ENCODE assay signal across 18 mouse cellular contexts in genomic region chr1:170632856-170633255, GRCm38 (mm10). TPM values are rescaled to one million over a fixed set of nuclear protein-coding genes. Genes with fewer than 3 reads are reported as not detected.
A peak's percentile ranks its signal among the peaks of the same experiment; 100 is the strongest.
DNase-seq lines count a peak whose midpoint lies in the region; ATAC-seq lines count a peak whose summit lies in the region.
"Had no signal": no experiment of that assay in that cellular context is flagged by ENCODE, and none has a peak within 500 bp of the region (broad histone marks: within the 10 kb centered on the region; RNA-seq: fewer than 3 reads in every experiment).

No protein-coding gene starts in this region.

- H3K27me3 ChIP-seq in forebrain, embryonic 15.5 days, result no peaks in the 10 kb centered on the region
- no peaks in the 10 kb centered on the region for H3K27me3 ChIP-seq in forebrain, embryonic 16.5 days (replicated peaks; ENCODE audit: control insufficient read depth, insufficient read depth, low read length)
- no peaks in the 10 kb centered on the region for H3K27me3 ChIP-seq in limb, embryonic 11.5 days (ENCODE audit: control insufficient read depth, insufficient read depth, low read length)
- H3K27me3 ChIP-seq in limb, embryonic 10.5 days (ENCODE audit: low read depth, poor library complexity, severe bottlenecking), result no peaks in the 10 kb centered on the region
- H3K27me3 ChIP-seq in midbrain, embryonic 12.5 days, result no peaks in the 10 kb centered on the region
- no peaks in the 10 kb centered on the region for H3K27me3 ChIP-seq in midbrain, embryonic 14.5 days (ENCODE audit: control insufficient read depth, insufficient read depth, low read length)
- H3K27me3 ChIP-seq: embryonic facial prominence, embryonic 13.5 days; kidney, embryonic 15.5 days; limb, embryonic 15.5 days; stomach, embryonic 15.5 days had no signal

- peak; percentile 32; the same call in 1 of the 2 replicates for ATAC-seq in forebrain, embryonic 15.5 days (replicated peaks)
- ATAC-seq in forebrain, embryonic 16.5 days, result no peak
- ATAC-seq in limb, embryonic 11.5 days (ENCODE audit: insufficient number of reproducible peaks, low FRiP score, low TSS enrichment, low read depth), result no peak; the same call in 1 of the 2 replicates
- ATAC-seq in midbrain, embryonic 12.5 days (ENCODE audit: low FRiP score, low read depth), result 0 out of 2 replicates have a peak, but pooled peaks have one; percentile 38
- no peak for ATAC-seq in midbrain, embryonic 14.5 days (ENCODE audit: low FRiP score, low TSS enrichment)

- DNase-seq in limb, embryonic 11.5 days (ENCODE audit: low spot score), result peak; percentile 4
- no peak for DNase-seq in limb, embryonic 10.5 days (ENCODE audit: low spot score)
- DNase-seq in midbrain, embryonic 14.5 days, result no peak
- no peak for DNase-seq in layer of hippocampus, adult 9-11 months

- no peak overlapping the region for H3K4me2 ChIP-seq in forebrain, embryonic 15.5 days (replicated peaks)
- no peak overlapping the region for H3K4me2 ChIP-seq in forebrain, embryonic 16.5 days (ENCODE audit: low read length)
- H3K4me2 ChIP-seq in limb, embryonic 11.5 days (ENCODE audit: low read depth, severe bottlenecking), result no peak overlapping the region
- H3K4me2 ChIP-seq in midbrain, embryonic 12.5 days (replicated peaks), result no peak overlapping the region
- no peak overlapping the region for H3K4me2 ChIP-seq in midbrain, embryonic 14.5 days (ENCODE audit: low read length)
- H3K4me2 ChIP-seq: embryonic facial prominence, embryonic 13.5 days; kidney, embryonic 15.5 days; limb, embryonic 15.5 days; stomach, embryonic 15.5 days had no signal

- 72% methylated on average over 4 of the region's 4 CpGs for whole genome bisulfite sequencing in forebrain, embryonic 15.5 days
- WGBS in forebrain, embryonic 16.5 days, result 75% methylated on average over 4 of the region's 4 CpGs
- 69% methylated on average over 4 of the region's 4 CpGs for WGBS in limb, embryonic 11.5 days
- WGBS in limb, embryonic 10.5 days, result 77% methylated on average over 4 of the region's 4 CpGs
- WGBS in midbrain, embryonic 12.5 days, result 64% methylated on average over 4 of the region's 4 CpGs
- WGBS in midbrain, embryonic 14.5 days, result 69% methylated on average over 4 of the region's 4 CpGs

- no peak overlapping the region for H3K27ac ChIP-seq in forebrain, embryonic 15.5 days (replicated peaks)
- H3K27ac ChIP-seq in forebrain, embryonic 16.5 days (ENCODE audit: low read length), result no peak overlapping the region
- H3K27ac ChIP-seq in limb, embryonic 11.5 days (replicated peaks; ENCODE audit: low read depth, low read length), result no peak overlapping the region
- H3K27ac ChIP-seq in limb, embryonic 10.5 days, result no peak overlapping the region
- no peak overlapping the region for H3K27ac ChIP-seq in midbrain, embryonic 12.5 days (replicated peaks)
- H3K27ac ChIP-seq in midbrain, embryonic 14.5 days (replicated peaks; ENCODE audit: low read depth, low read length), result no peak overlapping the region
- H3K27ac ChIP-seq: embryonic facial prominence, embryonic 13.5 days; gastrocnemius, adult 2 months; heart, adult 2 months; hindbrain, embryonic 10.5 days; hindbrain, postnatal 0 days; kidney, embryonic 15.5 days; layer of hippocampus, adult 2 months; limb, embryonic 15.5 days; macrophage; stomach, embryonic 15.5 days had no signal

- no peaks in the 10 kb centered on the region for H3K36me3 ChIP-seq in forebrain, embryonic 15.5 days
- no peaks in the 10 kb centered on the region for H3K36me3 ChIP-seq in forebrain, embryonic 16.5 days (ENCODE audit: control insufficient read depth, insufficient read depth)
- H3K36me3 ChIP-seq in limb, embryonic 11.5 days (ENCODE audit: control insufficient read depth, insufficient read depth, low read length), result no peaks in the 10 kb centered on the region
- no peaks in the 10 kb centered on the region for H3K36me3 ChIP-seq in limb, embryonic 10.5 days
- H3K36me3 ChIP-seq in midbrain, embryonic 12.5 days, result no peaks in the 10 kb centered on the region
- H3K36me3 ChIP-seq in midbrain, embryonic 14.5 days (ENCODE audit: control insufficient read depth, insufficient read depth, low read length), result no peaks in the 10 kb centered on the region
- H3K36me3 ChIP-seq: embryonic facial prominence, embryonic 13.5 days; hindbrain, embryonic 10.5 days; kidney, embryonic 15.5 days; limb, embryonic 15.5 days; stomach, embryonic 15.5 days had no signal

- H3K9me3 ChIP-seq in forebrain, embryonic 15.5 days, result no peaks in the 10 kb centered on the region
- H3K9me3 ChIP-seq in forebrain, embryonic 16.5 days (ENCODE audit: control insufficient read depth, low read length), result no peaks in the 10 kb centered on the region
- H3K9me3 ChIP-seq in limb, embryonic 11.5 days (ENCODE audit: control insufficient read depth, low read length), result no peaks in the 10 kb centered on the region
- H3K9me3 ChIP-seq in limb, embryonic 10.5 days (replicated peaks), result no peaks in the 10 kb centered on the region
- no peaks in the 10 kb centered on the region for H3K9me3 ChIP-seq in midbrain, embryonic 12.5 days
- no peaks in the 10 kb centered on the region for H3K9me3 ChIP-seq in midbrain, embryonic 14.5 days (ENCODE audit: control insufficient read depth, low read length)
- H3K9me3 ChIP-seq: embryonic facial prominence, embryonic 13.5 days; hindbrain, embryonic 10.5 days; kidney, embryonic 15.5 days; limb, embryonic 15.5 days; stomach, embryonic 15.5 days had no signal

- H3K4me1 ChIP-seq in forebrain, embryonic 15.5 days, result no peaks in the 10 kb centered on the region
- no peaks in the 10 kb centered on the region for H3K4me1 ChIP-seq in forebrain, embryonic 16.5 days (replicated peaks; ENCODE audit: control insufficient read depth, insufficient read depth, low read length)
- no peaks in the 10 kb centered on the region for H3K4me1 ChIP-seq in limb, embryonic 11.5 days (ENCODE audit: control insufficient read depth, insufficient read depth, low read length)
- H3K4me1 ChIP-seq in limb, embryonic 10.5 days, result no peaks in the 10 kb centered on the region
- no peaks in the 10 kb centered on the region for H3K4me1 ChIP-seq in midbrain, embryonic 12.5 days
- no peaks in the 10 kb centered on the region for H3K4me1 ChIP-seq in midbrain, embryonic 14.5 days (ENCODE audit: control insufficient read depth, insufficient read depth, low read length)
- H3K4me1 ChIP-seq: embryonic facial prominence, embryonic 13.5 days; hindbrain, embryonic 10.5 days; kidney, embryonic 15.5 days; limb, embryonic 15.5 days; stomach, embryonic 15.5 days had no signal

- no peak overlapping the region for H3K9ac ChIP-seq in forebrain, embryonic 15.5 days (replicated peaks)
- no peak overlapping the region for H3K9ac ChIP-seq in forebrain, embryonic 16.5 days (replicated peaks; ENCODE audit: low read depth, low read length)
- H3K9ac ChIP-seq in limb, embryonic 11.5 days (ENCODE audit: low read length), result no peak overlapping the region
- no peak overlapping the region for H3K9ac ChIP-seq in midbrain, embryonic 12.5 days (replicated peaks)
- no peak overlapping the region for H3K9ac ChIP-seq in midbrain, embryonic 14.5 days (replicated peaks; ENCODE audit: low read length)
- H3K9ac ChIP-seq: embryonic facial prominence, embryonic 13.5 days; kidney, embryonic 15.5 days; limb, embryonic 15.5 days; stomach, embryonic 15.5 days had no signal

- H3K4me3 ChIP-seq in forebrain, embryonic 15.5 days, result no peak overlapping the region
- H3K4me3 ChIP-seq in forebrain, embryonic 16.5 days (replicated peaks; ENCODE audit: low read length), result no peak overlapping the region
- no peak overlapping the region for H3K4me3 ChIP-seq in limb, embryonic 11.5 days (ENCODE audit: low read depth, low read length)
- H3K4me3 ChIP-seq in limb, embryonic 10.5 days, result no peak overlapping the region
- H3K4me3 ChIP-seq in midbrain, embryonic 12.5 days, result no peak overlapping the region
- H3K4me3 ChIP-seq in midbrain, embryonic 14.5 days (replicated peaks; ENCODE audit: low read depth, low read length), result no peak overlapping the region
- H3K4me3 ChIP-seq: embryonic facial prominence, embryonic 13.5 days; gastrocnemius, adult 2 months; heart, adult 2 months; hindbrain, embryonic 10.5 days; kidney, embryonic 15.5 days; layer of hippocampus, adult 2 months; limb, embryonic 15.5 days; stomach, embryonic 15.5 days had no signal

RNA-seq across cellular contexts. Expression of gene Olfml2b, which starts 11.5 kb away (rescaled TPM):
- 10.1 and 11.4 TPM in 2 replicates for polyA plus RNA-seq in forebrain, embryonic 15.5 days (2015; fragmentation: Nextera tagmentation; extraction: Ambion mirVana)
- 11.1 and 12.2 TPM in 2 replicates for polyA plus RNA-seq in forebrain, embryonic 16.5 days (2015; fragmentation: Nextera tagmentation; extraction: Ambion mirVana)
- polyA plus RNA-seq in limb, embryonic 11.5 days (2014; fragmentation: Nextera tagmentation; extraction: Ambion mirVana), result 13.8 and 14.7 TPM in 2 replicates
- polyA plus RNA-seq in limb, embryonic 10.5 days (2016; fragmentation: Nextera tagmentation; extraction: Ambion mirVana), result 5.3 and 8.1 TPM in 2 replicates
- 4.0 and 4.9 TPM in 2 replicates for polyA plus RNA-seq in midbrain, embryonic 12.5 days (2016; fragmentation: Nextera tagmentation; extraction: Ambion mirVana)
- polyA plus RNA-seq in midbrain, embryonic 14.5 days (2014; fragmentation: Nextera tagmentation; extraction: Ambion mirVana), result 3.0 and 3.7 TPM in 2 replicates
- polyA plus RNA-seq: CD4-positive, CD25-positive, alpha-beta regulatory T cell, adult 4 months had no signal

RNA-seq across cellular contexts. Expression of gene Nos1ap, which starts 43.2 kb away (rescaled TPM):
- 25.4 and 27.0 TPM in 2 replicates for polyA plus RNA-seq in forebrain, embryonic 15.5 days (2015; fragmentation: Nextera tagmentation; extraction: Ambion mirVana)
- 20.9 and 26.9 TPM in 2 replicates for polyA plus RNA-seq in forebrain, embryonic 16.5 days (2015; fragmentation: Nextera tagmentation; extraction: Ambion mirVana)
- 5.6 and 6.1 TPM in 2 replicates for polyA plus RNA-seq in limb, embryonic 11.5 days (2014; fragmentation: Nextera tagmentation; extraction: Ambion mirVana)
- polyA plus RNA-seq in limb, embryonic 10.5 days (2016; fragmentation: Nextera tagmentation; extraction: Ambion mirVana), result 5.1 and 5.6 TPM in 2 replicates
- 11.9 and 15.4 TPM in 2 replicates for polyA plus RNA-seq in midbrain, embryonic 12.5 days (2016; fragmentation: Nextera tagmentation; extraction: Ambion mirVana)
- polyA plus RNA-seq in midbrain, embryonic 14.5 days (2014; fragmentation: Nextera tagmentation; extraction: Ambion mirVana), result 13.0 and 16.9 TPM in 2 replicates

Comparison
In these comparisons a context has a peak if more than half of its experiments do, and no peak if none do; other contexts are left out.
1. ATAC-seq: peak in forebrain, embryonic 15.5 days (single experiment) and midbrain, embryonic 12.5 days (single experiment); none in forebrain, embryonic 16.5 days (single experiment), limb, embryonic 11.5 days (single experiment) and midbrain, embryonic 14.5 days (single experiment).